Mouse (Mus musculus): ENCODE measurements around the gene Cd300a.

DNA sequence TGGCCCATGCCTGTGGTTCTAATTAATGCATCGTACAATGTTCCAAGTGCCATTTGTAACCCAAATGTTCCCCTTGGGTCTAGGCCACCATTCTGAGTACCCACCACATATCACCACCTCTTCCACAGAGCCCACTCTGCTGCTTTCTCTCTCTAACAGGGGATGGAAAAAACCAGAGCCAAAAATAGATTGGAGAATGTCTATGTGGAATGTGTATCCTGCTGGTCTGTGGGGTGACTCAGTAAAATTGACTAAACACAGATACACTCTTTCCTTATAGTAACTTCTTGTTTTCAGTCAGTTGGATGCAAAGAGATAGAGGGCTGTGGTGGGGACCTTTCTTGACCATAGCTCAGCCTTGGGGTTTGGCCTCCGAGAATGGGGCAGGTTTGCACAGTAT is 39.7 kb downstream of the Cd300a start:
- no peak for TF ChIP-seq CTCF (IDR thresholded peaks at IDR 0.05)
- TF ChIP-seq EP300 (IDR thresholded peaks at IDR 0.05): no peak

All from lung, postnatal 0 days (tissue).